Mouse (Mus musculus) adipocyte (in vitro differentiated cells): ENCODE measurements around the gene Ehd1.
"Not testable (repeated sequence)": the region's sequence is repeated elsewhere in the genome, so short reads cannot be mapped to it uniquely, and the experiment has no call there.

Experiments used
- DNase-seq: peaks from one replicate; pipeline ENCODE4 v3.0.0-alpha.2; 2016; ENCODE audit warnings: low spot score

Ehd1 gene

GRCm38 (mm10) chr19:6302114-6302513, 25.6 kb downstream of the Ehd1 start:
- DNase-seq: no peak

- DNase-seq: no peak
These were observed 26.0 kb downstream of the Ehd1 start for GRCm38 (mm10) chr19:6302522-6302921.

GRCm38 (mm10) chr19:6303831-6304230, 27.3 kb downstream of the Ehd1 start:
- DNase-seq: peak; percentile 69

- DNase-seq: peak; percentile 97
These were observed 28.4 kb downstream of the Ehd1 start for GRCm38 (mm10) chr19:6304787-6305516.

GRCm38 (mm10) chr19:6305517-6306115, 29.1 kb downstream of the Ehd1 start:
- DNase-seq: no peak

- DNase-seq: no peak
These were observed 29.6 kb downstream of the Ehd1 start, which contains the start of gene Cdc42bpg for GRCm38 (mm10) chr19:6306137-6306551. Gene Cdc42bpg, plus strand, starts transcription at chr19:6306456.

GRCm38 (mm10) chr19:6306586-6306985, 30.1 kb downstream of the Ehd1 start:
- DNase-seq: no peak

- DNase-seq: no peak
These were observed 31.4 kb downstream of the Ehd1 start for GRCm38 (mm10) chr19:6307733-6308531.

- DNase-seq: no peak
These were observed 33.7 kb downstream of the Ehd1 start for GRCm38 (mm10) chr19:6310181-6310580.

- DNase-seq: not testable (repeated sequence)
These were observed 35.3 kb downstream of the Ehd1 start for GRCm38 (mm10) chr19:6311783-6312182.

GRCm38 (mm10) chr19:6313796-6314195, 37.3 kb downstream of the Ehd1 start:
- DNase-seq: no peak

- no peak for DNase-seq
These were observed 38.0 kb downstream of the Ehd1 start for GRCm38 (mm10) chr19:6314513-6314912.

GRCm38 (mm10) chr19:6315573-6315972, 39.0 kb downstream of the Ehd1 start:
- no peak for DNase-seq

- no peak for DNase-seq
These were observed 41.6 kb downstream of the Ehd1 start for GRCm38 (mm10) chr19:6318145-6318544.

GRCm38 (mm10) chr19:6321358-6321757, 44.8 kb downstream of the Ehd1 start:
- no peak for DNase-seq

- no peak for DNase-seq
These were observed 45.5 kb downstream of the Ehd1 start for GRCm38 (mm10) chr19:6321786-6322621.

GRCm38 (mm10) chr19:6324751-6325150, 48.2 kb downstream of the Ehd1 start:
- DNase-seq: no peak

- no peak for DNase-seq
These were observed 54.7 kb downstream of the Ehd1 start for GRCm38 (mm10) chr19:6331178-6331577.

- peak; percentile 71 for DNase-seq
These were observed 55.4 kb downstream of the Ehd1 start for GRCm38 (mm10) chr19:6331719-6332516.

- DNase-seq: no peak
These were observed 57.5 kb downstream of the Ehd1 start for GRCm38 (mm10) chr19:6333761-6334595.
